Mouse (Mus musculus) E14TG2a.4 (cell line): Measurements from ENCODE around the gene Wnt7b.

Experiments used
- CTCF ChIP-seq: conservative IDR thresholded peaks from 2 replicates; pipeline ENCODE4 v1.5.1; 2014; ENCODE audit warnings: low read length
- NANOG ChIP-seq: IDR thresholded peaks from 2 replicates; pipeline ENCODE4 v1.6.1; 2014; ENCODE audit warnings: borderline replicate concordance, low read length, mixed read lengths
- POU5F1 ChIP-seq: IDR thresholded peaks from 2 replicates; pipeline ENCODE4 v1.6.1; 2014; ENCODE audit warnings: low read length, borderline replicate concordance

DNA sequence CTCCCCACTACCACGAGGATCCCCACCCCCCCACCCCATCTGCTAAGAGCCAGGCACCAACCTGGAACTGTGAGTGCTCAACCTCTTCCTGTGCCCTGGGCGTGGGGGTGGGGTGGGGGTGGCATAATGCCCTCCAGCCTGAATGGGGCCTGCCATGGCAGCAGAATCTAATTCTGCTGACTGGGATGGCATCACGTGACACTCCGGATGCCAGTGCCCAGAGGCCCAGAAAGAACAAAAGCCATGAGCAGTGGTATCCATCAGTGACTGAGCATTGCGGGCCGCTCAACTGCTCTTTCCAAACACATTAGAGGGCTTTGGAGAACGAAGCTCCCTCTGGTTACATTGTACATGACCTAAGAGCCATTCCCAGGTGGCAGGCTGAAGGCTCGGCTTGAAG is 79.1 kb downstream of the Wnt7b start, which contains the start of gene 7530416G11Rik:
- TF ChIP-seq CTCF, result no peak
- no peak for TF ChIP-seq POU5F1
- TF ChIP-seq NANOG, result no peak
